Comparison of ENCODE assay signal across 33 mouse cellular contexts in genomic region chr12:106389214-106389613, GRCm38 (mm10).
"Had no signal": no experiment of that assay in that cellular context is flagged by ENCODE, and none has a peak within 500 bp of the region (broad histone marks: within the 10 kb centered on the region; RNA-seq: fewer than 3 reads in every experiment).

No protein-coding gene starts in this region.

- H3K4me1 ChIP-seq: heart, embryonic 12.5 days; heart, embryonic 13.5 days; heart, embryonic 15.5 days; hindbrain, embryonic 10.5 days; hindbrain, embryonic 12.5 days; hindbrain, embryonic 15.5 days; intestine, embryonic 15.5 days; kidney, embryonic 15.5 days had no signal

- H3K27me3 ChIP-seq: heart, embryonic 12.5 days; heart, embryonic 13.5 days; heart, embryonic 15.5 days; hindbrain, embryonic 12.5 days; hindbrain, embryonic 15.5 days; intestine, embryonic 15.5 days; kidney, embryonic 15.5 days had no signal

- H3K4me2 ChIP-seq: heart, embryonic 12.5 days; heart, embryonic 13.5 days; heart, embryonic 15.5 days; hindbrain, embryonic 12.5 days; hindbrain, embryonic 13.5 days; hindbrain, embryonic 14.5 days; hindbrain, embryonic 15.5 days; intestine, embryonic 15.5 days; kidney, embryonic 15.5 days had no signal

- H3K27ac ChIP-seq: heart, embryonic 13.5 days; heart, embryonic 15.5 days; hindbrain, embryonic 10.5 days; hindbrain, embryonic 12.5 days; hindbrain, embryonic 13.5 days; hindbrain, embryonic 14.5 days; hindbrain, embryonic 15.5 days; hindbrain, postnatal 0 days; intestine, embryonic 15.5 days; kidney, embryonic 15.5 days; kidney, postnatal 0 days; layer of hippocampus, adult 2 months; left cerebral cortex, adult 2 months had no signal

- DNase-seq: heart, postnatal 10 days; heart, postnatal 14 days; heart, postnatal 4 days; kidney, adult 11 months; kidney, adult 18-20 months; kidney, adult 2 months; kidney, adult 8-10 months; kidney, adult 9 months; kidney, postnatal 10 days; kidney, postnatal 14 days; kidney, postnatal 25 days; kidney, postnatal 36 days; kidney, postnatal 4 days; layer of hippocampus, adult 9-11 months; layer of hippocampus, postnatal 36 days had no signal

- H3K9me3 ChIP-seq: heart, embryonic 12.5 days; heart, embryonic 13.5 days; heart, embryonic 15.5 days; hindbrain, embryonic 10.5 days; hindbrain, embryonic 12.5 days; hindbrain, embryonic 13.5 days; hindbrain, embryonic 15.5 days; intestine, embryonic 15.5 days; kidney, embryonic 15.5 days had no signal

- H3K4me3 ChIP-seq: heart, embryonic 12.5 days; heart, embryonic 13.5 days; heart, embryonic 15.5 days; hindbrain, embryonic 10.5 days; hindbrain, embryonic 12.5 days; hindbrain, embryonic 13.5 days; hindbrain, embryonic 15.5 days; intestine, embryonic 15.5 days; kidney, embryonic 15.5 days; layer of hippocampus, adult 2 months; left cerebral cortex, adult 2 months had no signal

- ATAC-seq: hindbrain, embryonic 16.5 days; hindbrain, postnatal 0 days; inflammation-experienced regulatory T-cells, adult 6 months; intestine, embryonic 15.5 days; intestine, embryonic 16.5 days; intestine, postnatal 0 days had no signal

- H3K9ac ChIP-seq: heart, embryonic 12.5 days; heart, embryonic 13.5 days; heart, embryonic 15.5 days; hindbrain, embryonic 12.5 days; hindbrain, embryonic 13.5 days; hindbrain, embryonic 14.5 days; hindbrain, embryonic 15.5 days; intestine, embryonic 15.5 days; kidney, embryonic 15.5 days had no signal

- H3K36me3 ChIP-seq: heart, embryonic 12.5 days; heart, embryonic 13.5 days; heart, embryonic 15.5 days; hindbrain, embryonic 10.5 days; hindbrain, embryonic 12.5 days; hindbrain, embryonic 13.5 days; hindbrain, embryonic 15.5 days; intestine, embryonic 15.5 days; kidney, embryonic 15.5 days had no signal
